Mouse (Mus musculus): ENCODE measurements around the gene Acnat2. TPM values are rescaled to one million over a fixed set of nuclear protein-coding genes. Genes with fewer than 3 reads are reported as not detected.
"Not testable (repeated sequence)": the region's sequence is repeated elsewhere in the genome, so short reads cannot be mapped to it uniquely, and the experiment has no call there.

Gene Acnat2
- not detected for total RNA-seq (2021)
- long read RNA-seq, result 0 reads

- DNase-seq (ENCODE audit: low spot score in 2 of 2), result not testable (repeated sequence)
Observed at GRCm38 (mm10) chr4:49407957-49408356, at the start of gene Acnat2. Acnat2 (minus strand) TSS chr4:49408151.

GRCm38 (mm10) chr4:49456171-49456570, 48.2 kb upstream of the Acnat2 start:
- DNase-seq (ENCODE audit: low spot score in 2 of 2), result no peak

GRCm38 (mm10) chr4:49451848-49452551, 44.0 kb upstream of the Acnat2 start:
- no peak for DNase-seq (ENCODE audit: low spot score in 2 of 2)

GRCm38 (mm10) chr4:49451133-49451847, 43.3 kb upstream of the Acnat2 start:
- DNase-seq (ENCODE audit: low spot score in 2 of 2), result not testable (repeated sequence)

- DNase-seq (ENCODE audit: low spot score in 2 of 2), result not testable (repeated sequence)
Observed at GRCm38 (mm10) chr4:49436968-49437367, 29.0 kb upstream of the Acnat2 start.

GRCm38 (mm10) chr4:49410151-49410550, 2.2 kb upstream of the Acnat2 start:
- not testable (repeated sequence) for DNase-seq (ENCODE audit: low spot score in 2 of 2)

GRCm38 (mm10) chr4:49386873-49387272, 21.1 kb downstream of the Acnat2 start:
- no peak for DNase-seq (ENCODE audit: low spot score in 2 of 2)

- DNase-seq (ENCODE audit: low spot score in 2 of 2), result not testable (repeated sequence)
Observed at GRCm38 (mm10) chr4:49383576-49384318, 24.2 kb downstream of the Acnat2 start.

- DNase-seq (ENCODE audit: low spot score in 2 of 2), result not testable (repeated sequence)
Observed at GRCm38 (mm10) chr4:49368046-49368445, 39.9 kb downstream of the Acnat2 start.

- DNase-seq (ENCODE audit: low spot score in 2 of 2), result no peak
Observed at GRCm38 (mm10) chr4:49357097-49357496, 50.9 kb downstream of the Acnat2 start.

- no peak for DNase-seq (ENCODE audit: low spot score in 2 of 2)
Observed at GRCm38 (mm10) chr4:49350470-49350869, 57.5 kb downstream of the Acnat2 start.

- DNase-seq (ENCODE audit: low spot score in 2 of 2), result peak in 1 of 2 experiments; percentile 4
Observed at GRCm38 (mm10) chr4:49348677-49349076, 59.3 kb downstream of the Acnat2 start.

- DNase-seq (ENCODE audit: low spot score in 2 of 2), result not testable (repeated sequence)
Observed at GRCm38 (mm10) chr4:49348001-49348400, 60.0 kb downstream of the Acnat2 start.

GRCm38 (mm10) chr4:49340091-49340490, 67.9 kb downstream of the Acnat2 start:
- DNase-seq (ENCODE audit: low spot score in 2 of 2), result not testable (repeated sequence)

- DNase-seq (ENCODE audit: low spot score in 2 of 2), result not testable (repeated sequence)
Observed at GRCm38 (mm10) chr4:49337949-49338348, 70.0 kb downstream of the Acnat2 start.

Other genes with a start within 250 kb of the Acnat2 start
- not detected for gene Acnat1, start 65.8 kb upstream of the Acnat2 start, total RNA-seq (2021)
- under 1 TPM; 0.18 to 0.37 TPM for gene Baat, start 98.4 kb upstream of the Acnat2 start, total RNA-seq (2021)
- 10 to 100 TPM; 32.9 to 33.6 TPM for gene Mrpl50, start 112.9 kb upstream of the Acnat2 start, total RNA-seq (2021)
- 10 to 100 TPM; 30.1 to 37.3 TPM for gene Zfp189, start 113.0 kb upstream of the Acnat2 start, total RNA-seq (2021)
- 1 to 10 TPM; 1.9 to 2.1 TPM for gene Aldob, start 141.4 kb upstream of the Acnat2 start, total RNA-seq (2021)
- gene Tmem246, start 189.7 kb upstream of the Acnat2 start, total RNA-seq (2021), result 10 to 100 TPM; 75.4 to 77.1 TPM
- gene Rnf20, start 223.9 kb upstream of the Acnat2 start, total RNA-seq (2021), result 10 to 100 TPM; 68.9 to 72.2 TPM

Measured in layer of hippocampus, adult 18-20 months (tissue).